Mouse (Mus musculus): Measurements from ENCODE around the gene Cage1.

DNA sequence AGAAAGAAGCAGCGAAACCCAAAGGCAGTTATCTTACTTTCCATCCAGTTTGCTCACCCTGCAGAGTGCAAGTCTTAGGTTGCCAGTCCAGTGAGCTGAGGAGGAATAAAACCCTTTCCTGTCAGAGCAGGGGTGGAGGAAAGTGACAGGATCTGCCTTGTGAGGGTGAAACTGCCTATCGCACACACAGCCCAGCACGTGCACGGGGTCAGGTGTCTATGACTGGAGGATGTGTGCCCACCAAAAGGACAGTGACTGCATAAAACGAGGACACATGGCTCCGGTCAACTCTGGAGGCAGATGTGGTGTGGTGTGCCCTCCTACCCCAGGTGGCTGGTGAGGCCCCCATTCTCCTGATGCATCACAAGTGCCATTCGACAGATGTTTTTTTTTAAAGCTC lies 76.9 kb downstream of the Cage1 start:
- no peak for TF ChIP-seq GATA1 (IDR thresholded peaks at IDR 0.05; ENCODE audit: borderline replicate concordance, low read length)
- no peak for TF ChIP-seq CTCF (IDR thresholded peaks at IDR 0.05; ENCODE audit: low read depth, low read length)
- TF ChIP-seq POLR2AphosphoS5 (IDR thresholded peaks at IDR 0.05; ENCODE audit: insufficient replicate concordance, low read depth, low read length): no peak
